Mouse (Mus musculus) stomach, embryonic 16.5 days (tissue): ENCODE measurements around the gene Usp17la. TPM values are rescaled to one million over a fixed set of nuclear protein-coding genes. Genes with fewer than 3 reads are reported as not detected.

Experiments used
- ATAC-seq: fragments of 200-750 bp; cut with Nextera tagmentation; 2 replicates; pipeline ENCODE4 v1.8.0; 2017; ENCODE audit warnings: moderate number of reproducible peaks, moderate TSS enrichment; ENCODE audit not compliant: insufficient read depth, low FRiP score
- H3K27ac ChIP-seq: fragments of 300-500 bp; sonication (generic); 2 replicates; pipeline ENCODE4 v1.5.1; 2014; ENCODE audit warnings: low read length
- H3K27me3 ChIP-seq: fragments of 300-500 bp; sonication (generic); 2 replicates; pipeline ENCODE4 v1.6.1; 2014; ENCODE audit warnings: low read length, control low read depth, mixed read lengths; ENCODE audit not compliant: control insufficient read depth, insufficient read depth
- H3K36me3 ChIP-seq: fragments of 300-500 bp; sonication (generic); 2 replicates; pipeline ENCODE4 v1.6.1; 2014; ENCODE audit warnings: low read length; ENCODE audit not compliant: control insufficient read depth, insufficient read depth
- H3K4me1 ChIP-seq: fragments of 300-500 bp; sonication (generic); 2 replicates; pipeline ENCODE4 v1.6.1; 2014; ENCODE audit warnings: low read length, control low read depth, mixed read lengths; ENCODE audit not compliant: control insufficient read depth, insufficient read depth
- H3K4me2 ChIP-seq: fragments of 300-500 bp; sonication (generic); 2 replicates; pipeline ENCODE4 v1.6.1; 2014; ENCODE audit warnings: low read depth, low read length, mixed read lengths
- H3K4me3 ChIP-seq: fragments of 300-500 bp; sonication (generic); replicated peaks from 2 replicates; pipeline ENCODE4 v1.5.1; 2014; ENCODE audit warnings: mild to moderate bottlenecking, low read length
- H3K9ac ChIP-seq: fragments of 300-500 bp; sonication (generic); 2 replicates; pipeline ENCODE4 v1.6.1; 2014; ENCODE audit warnings: low read length
- H3K9me3 ChIP-seq: fragments of 300-500 bp; sonication (generic); replicated peaks from 2 replicates; pipeline ENCODE4 v1.6.1; 2016; ENCODE audit warnings: low read length, control low read depth; ENCODE audit not compliant: control insufficient read depth
- WGBS: fragments of 180-500 bp; shearing (Covaris S2); extraction: QIAGEN DNeasy Blood & Tissue Kit; methylation state at CpG from one replicate; pipeline ENCODE4 v1.1.7; 2014; 5-methylcytosine and 5-hydroxymethylcytosine counted together
- polyA plus RNA-seq: library from polyadenylated mRNA; unstranded; fragments of >200 nt; fragmentation: Nextera tagmentation; extraction: Ambion mirVana; gene quantifications from 2 replicates; pipeline ENCODE4 v1.2.1, GENCODE M21; 2015

The Usp17la gene
- polyA plus RNA-seq, 1 experiment from 2014 or later = not detected

- no peak for ATAC-seq
- Histone ChIP-seq H3K4me2 (no peak within 1 kb of the TSS), H3K36me3 (no peaks in the 10 kb centered on the region), H3K27me3 (no peaks in the 10 kb centered on the region), H3K27ac (no peak within 1 kb of the TSS), H3K4me1 (no peaks in the 10 kb centered on the region), H3K9me3 (no peaks in the 10 kb centered on the region), H3K4me3 (no peak within 1 kb of the TSS), H3K9ac (no peak within 1 kb of the TSS)
- 84% methylated on average over 2 of the region's 2 CpGs for WGBS
These were observed 39.0 kb downstream of the Usp17la start, which contains the start of gene Olfr666 for GRCm38 (mm10) chr7:104895852-104896251. Gene Olfr666 (minus strand): TSS chr7:104895952.

Other genes with a start within 250 kb of the Usp17la start
- not detected in 2 replicates for gene Olfr656, start 243.1 kb upstream of the Usp17la start, polyA plus RNA-seq
- gene Olfr657, start 232.2 kb upstream of the Usp17la start, polyA plus RNA-seq = not detected in 2 replicates
- gene Olfr658, start 209.7 kb upstream of the Usp17la start, polyA plus RNA-seq = not detected in 2 replicates
- gene Olfr659, start 190.3 kb upstream of the Usp17la start, polyA plus RNA-seq = not detected in 2 replicates
- gene Olfr661, start 170.5 kb upstream of the Usp17la start, polyA plus RNA-seq = not detected in 2 replicates
- not detected in 2 replicates for gene Usp17le, start 79.5 kb upstream of the Usp17la start, polyA plus RNA-seq
- gene Usp17lb, start 14.4 kb upstream of the Usp17la start, polyA plus RNA-seq = not detected in 2 replicates
- gene Olfr665, start 21.0 kb downstream of the Usp17la start, polyA plus RNA-seq = not detected in 2 replicates
- gene Olfr666, start 38.9 kb downstream of the Usp17la start, polyA plus RNA-seq = not detected in 2 replicates
- gene Olfr667, start 64.5 kb downstream of the Usp17la start, polyA plus RNA-seq = not detected in 2 replicates
- gene Olfr668, start 71.0 kb downstream of the Usp17la start, polyA plus RNA-seq = not detected in 2 replicates
- gene Olfr669, start 77.2 kb downstream of the Usp17la start, polyA plus RNA-seq = not detected in 2 replicates
- not detected in 2 replicates for gene Olfr670, start 105.6 kb downstream of the Usp17la start, polyA plus RNA-seq
- not detected in 2 replicates for gene Olfr671, start 122.1 kb downstream of the Usp17la start, polyA plus RNA-seq
- gene Olfr672, start 145.0 kb downstream of the Usp17la start, polyA plus RNA-seq = not detected in 2 replicates
- gene Olfr675, start 171.5 kb downstream of the Usp17la start, polyA plus RNA-seq = not detected in 2 replicates
- gene Olfr676, start 175.7 kb downstream of the Usp17la start, polyA plus RNA-seq = not detected in 2 replicates
- not detected in 2 replicates for gene Olfr677, start 194.4 kb downstream of the Usp17la start, polyA plus RNA-seq
- gene Olfr678, start 207.5 kb downstream of the Usp17la start, polyA plus RNA-seq = not detected in 2 replicates
- not detected in 2 replicates for gene Olfr679, start 224.2 kb downstream of the Usp17la start, polyA plus RNA-seq
- gene Olfr680-ps1, start 235.8 kb downstream of the Usp17la start, polyA plus RNA-seq = not detected in 2 replicates